Mouse (Mus musculus): ENCODE measurements at regions not wholly inside any gene's neighbourhood (a gene's known extent, or its start where the extent isn't known, plus 50 kb on each side); places are given as distances from the start of the nearest gene placed in this dataset.

- TF ChIP-seq ZNF384 (IDR thresholded peaks at IDR 0.05; ENCODE audit: low read depth, low read length) (no peak), ZC3H11A (IDR thresholded peaks at IDR 0.05; ENCODE audit: borderline replicate concordance, low read depth, low read length) (no peak), HCFC1 (IDR thresholded peaks at IDR 0.05; ENCODE audit: borderline replicate concordance, insufficient read depth, low read length) (no peak), CHD2 (IDR thresholded peaks at IDR 0.05; ENCODE audit: low read depth, low read length) (no peak), MAFK (IDR thresholded peaks at IDR 0.05; ENCODE audit: insufficient read depth, low read depth, low read length) (no peak)
Observed at GRCm38 (mm10) chr3:80042756-80043484, 158.6 kb downstream of the Fam198b start.
